Mouse (Mus musculus): Measurements from ENCODE around the gene Ttbk2. TPM values are rescaled to one million over a fixed set of nuclear protein-coding genes. Genes with fewer than 3 reads are reported as not detected.

Ttbk2 gene
- total RNA-seq, 2 experiments from 2014 or later, result 15.0 to 15.7 TPM

Other genes starting within 250 kb of the Ttbk2 start
- gene Haus2, start 241.2 kb downstream of the Ttbk2 start, total RNA-seq (2021), result 10 to 100 TPM; 20.6 to 24.1 TPM
- 10 to 100 TPM; 17.3 to 21.9 TPM for gene Lrrc57, start 241.1 kb downstream of the Ttbk2 start, total RNA-seq (2021)
- 10 to 100 TPM; 23.7 to 26.2 TPM for gene Stard9, start 221.5 kb downstream of the Ttbk2 start, total RNA-seq (2021)
- 10 to 100 TPM; 28.5 to 34.8 TPM for gene Cdan1, start 476 bp downstream of the Ttbk2 start, total RNA-seq (2021)
- gene Ubr1, start 120.1 kb upstream of the Ttbk2 start, total RNA-seq (2021), result 10 to 100 TPM; 35.8 to 38.7 TPM
- 10 to 100 TPM in 1 of 2 experiments, 1 to 10 TPM in 1; 9.3 to 10.8 TPM for gene Tmem62, start 126.4 kb upstream of the Ttbk2 start, total RNA-seq (2021)
- 10 to 100 TPM; 52.7 to 53.5 TPM for gene Ccndbp1, start 157.8 kb upstream of the Ttbk2 start, total RNA-seq (2021)
- 10 to 100 TPM in 1 of 2 experiments, 1 to 10 TPM in 1; 6.1 to 16.0 TPM for gene Epb42, start 186.5 kb upstream of the Ttbk2 start, total RNA-seq (2021)
- under 1 TPM; 0.25 to 0.50 TPM for gene Tgm5, start 235.2 kb upstream of the Ttbk2 start, total RNA-seq (2021)